Mouse (Mus musculus): ENCODE measurements around the gene Zbtb21. TPM values are rescaled to one million over a fixed set of nuclear protein-coding genes. Genes with fewer than 3 reads are reported as not detected.
A peak's percentile ranks its signal among the peaks of the same experiment; 100 is the strongest.

The Zbtb21 gene
- polyA plus RNA-seq, 1 experiment from 2014 or later = 3.5 TPM

GRCm38 (mm10) chr16:97929520-97929919 is 32.9 kb downstream of the Zbtb21 start:
- no peak for ATAC-seq (ENCODE audit: low read depth)
- WGBS (ENCODE audit: insufficient replicate concordance) = 37% methylated on average over 1 of the region's 1 CpGs
- Histone ChIP-seq H3K27ac (ENCODE audit: low read length) (no peak overlapping the region), H3K4me3 (ENCODE audit: low read depth, low read length) (no peak overlapping the region), H3K9me3 (replicated peaks; ENCODE audit: control insufficient read depth, low read length) (no peaks in the 10 kb centered on the region), H3K4me1 (ENCODE audit: control insufficient read depth, low read depth, low read length) (no peaks in the 10 kb centered on the region), H3K4me2 (ENCODE audit: low read depth, low read length) (no peak overlapping the region), H3K27me3 (ENCODE audit: control insufficient read depth, insufficient read depth, low read depth, low read length) (no peaks in the 10 kb centered on the region), H3K9ac (ENCODE audit: low read depth, low read length) (no peak overlapping the region), H3K36me3 (ENCODE audit: control insufficient read depth, insufficient read depth) (no peaks in the 10 kb centered on the region)

DNA sequence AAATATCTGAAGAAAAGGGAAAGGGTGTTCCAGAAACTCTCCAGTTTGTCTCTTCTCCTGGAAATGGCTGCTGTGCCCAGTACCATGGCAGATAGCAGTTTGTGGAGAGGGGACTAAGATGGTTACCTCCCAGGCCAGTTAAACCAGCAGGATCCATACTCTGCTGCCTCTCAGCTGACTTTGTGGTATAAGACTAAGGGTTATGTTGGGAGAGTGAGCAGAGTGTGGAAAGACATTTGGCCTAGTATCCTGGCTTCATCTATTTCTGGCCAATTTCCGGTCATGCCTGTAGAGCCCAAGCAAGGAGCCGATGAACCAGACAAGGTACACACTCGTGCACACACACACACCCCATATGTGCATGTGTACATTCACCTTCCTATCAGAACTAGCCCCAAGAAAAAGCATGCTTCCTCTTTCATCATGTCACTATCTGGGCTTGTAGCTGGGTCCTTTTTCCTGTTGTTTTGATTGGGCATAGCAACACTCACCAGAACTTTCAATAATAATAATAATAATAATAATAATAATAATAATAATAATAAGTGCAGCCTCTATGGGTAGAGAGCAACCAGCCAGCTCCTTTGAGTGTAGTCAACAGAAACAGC is 35.0 kb downstream of the Zbtb21 start:
- WGBS (ENCODE audit: insufficient replicate concordance) = 49% methylated on average over 3 of the region's 3 CpGs
- Histone ChIP-seq H3K4me2 (ENCODE audit: low read depth, low read length) (no peak overlapping the region), H3K9me3 (replicated peaks; ENCODE audit: control insufficient read depth, low read length) (no peaks in the 10 kb centered on the region), H3K27me3 (ENCODE audit: control insufficient read depth, insufficient read depth, low read depth, low read length) (no peaks in the 10 kb centered on the region), H3K4me1 (ENCODE audit: control insufficient read depth, low read depth, low read length) (peaks cover 4% of the 10 kb centered on the region; the same call in 1 of the 2 replicates), H3K4me3 (ENCODE audit: low read depth, low read length) (no peak overlapping the region), H3K9ac (ENCODE audit: low read depth, low read length) (no peak overlapping the region), H3K27ac (ENCODE audit: low read length) (no peak overlapping the region), H3K36me3 (ENCODE audit: control insufficient read depth, insufficient read depth) (no peaks in the 10 kb centered on the region)
- ATAC-seq (ENCODE audit: low read depth) = no peak

- Histone ChIP-seq H3K36me3 (ENCODE audit: control insufficient read depth, insufficient read depth) (no peaks in the 10 kb centered on the region), H3K9ac (ENCODE audit: low read depth, low read length) (no peak overlapping the region), H3K4me1 (ENCODE audit: control insufficient read depth, low read depth, low read length) (peaks cover 4% of the 10 kb centered on the region), H3K4me2 (ENCODE audit: low read depth, low read length) (no peak overlapping the region), H3K27me3 (ENCODE audit: control insufficient read depth, insufficient read depth, low read depth, low read length) (no peaks in the 10 kb centered on the region), H3K27ac (ENCODE audit: low read length) (no peak overlapping the region), H3K9me3 (replicated peaks; ENCODE audit: control insufficient read depth, low read length) (no peaks in the 10 kb centered on the region), H3K4me3 (ENCODE audit: low read depth, low read length) (no peak overlapping the region)
- WGBS (ENCODE audit: insufficient replicate concordance) = 37% methylated on average over 9 of the region's 9 CpGs
- no peak for ATAC-seq (ENCODE audit: low read depth)
Observed at GRCm38 (mm10) chr16:97926381-97926780, 36.0 kb downstream of the Zbtb21 start.

DNA sequence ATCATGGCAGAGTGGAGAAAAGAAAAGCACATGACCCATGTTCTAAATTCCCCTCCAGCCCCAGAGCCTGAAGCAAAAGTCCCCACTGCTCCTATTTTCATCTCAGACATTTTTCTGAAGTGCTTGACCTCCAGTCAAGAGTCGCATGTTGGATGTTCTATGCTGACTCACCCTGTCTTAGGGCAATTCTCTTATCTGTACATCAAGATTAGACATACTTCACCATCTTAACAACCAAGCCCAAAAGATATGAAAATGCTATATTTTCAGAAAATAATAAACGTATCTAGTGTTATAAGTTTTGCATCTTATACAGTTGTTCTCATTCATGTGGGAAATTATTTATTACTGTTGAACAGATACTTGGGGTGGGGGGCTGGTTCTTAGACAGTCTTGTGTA is 36.7 kb downstream of the Zbtb21 start:
- WGBS (ENCODE audit: insufficient replicate concordance) = 35% methylated on average over 2 of the region's 2 CpGs
- ATAC-seq (ENCODE audit: low read depth) = no peak
- no peak overlapping the region for H3K4me2 ChIP-seq (ENCODE audit: low read depth, low read length)

GRCm38 (mm10) chr16:97923700-97924099 is 38.7 kb downstream of the Zbtb21 start:
- H3K27ac ChIP-seq (ENCODE audit: low read length) = no peak overlapping the region
- no peak overlapping the region for H3K9ac ChIP-seq (ENCODE audit: low read depth, low read length)
- H3K4me2 ChIP-seq (ENCODE audit: low read depth, low read length) = no peak overlapping the region
- WGBS (ENCODE audit: insufficient replicate concordance) = 55% methylated on average over 1 of the region's 1 CpGs
- H3K9me3 ChIP-seq (replicated peaks; ENCODE audit: control insufficient read depth, low read length) = no peaks in the 10 kb centered on the region
- H3K4me3 ChIP-seq (ENCODE audit: low read depth, low read length) = no peak overlapping the region
- H3K27me3 ChIP-seq (ENCODE audit: control insufficient read depth, insufficient read depth, low read depth, low read length) = no peaks in the 10 kb centered on the region
- H3K36me3 ChIP-seq (ENCODE audit: control insufficient read depth, insufficient read depth) = no peaks in the 10 kb centered on the region
- no peak for ATAC-seq (ENCODE audit: low read depth)
- H3K4me1 ChIP-seq (ENCODE audit: control insufficient read depth, low read depth, low read length) = peaks cover 16% of the 10 kb centered on the region

More for the DNA sequence above, 36.7 kb downstream of the Zbtb21 start:
- Histone ChIP-seq H3K4me3 (ENCODE audit: low read depth, low read length) (no peak overlapping the region), H3K36me3 (ENCODE audit: control insufficient read depth, insufficient read depth) (no peaks in the 10 kb centered on the region), H3K4me1 (ENCODE audit: control insufficient read depth, low read depth, low read length) (peaks cover 10% of the 10 kb centered on the region), H3K9me3 (replicated peaks; ENCODE audit: control insufficient read depth, low read length) (no peaks in the 10 kb centered on the region), H3K9ac (ENCODE audit: low read depth, low read length) (no peak overlapping the region), H3K27me3 (ENCODE audit: control insufficient read depth, insufficient read depth, low read depth, low read length) (no peaks in the 10 kb centered on the region), H3K27ac (ENCODE audit: low read length) (no peak overlapping the region)

DNA sequence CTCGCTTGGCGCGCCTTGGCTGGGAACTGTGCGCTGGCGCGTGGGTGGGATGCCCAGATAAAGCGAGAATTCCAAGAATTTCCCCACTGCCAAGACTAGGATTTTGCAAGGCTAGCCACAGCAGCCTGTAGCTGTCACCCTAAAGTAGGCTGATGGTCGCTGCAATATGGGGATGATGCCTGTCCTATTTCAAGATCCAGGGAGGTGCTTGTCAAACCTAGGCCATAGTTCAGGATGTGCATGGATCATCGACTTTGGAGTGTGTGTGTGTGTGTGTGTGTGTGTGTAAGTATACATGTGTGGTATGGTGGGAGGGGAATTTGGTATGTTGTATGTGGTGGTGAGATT is 39.7 kb downstream of the Zbtb21 start:
- Histone ChIP-seq H3K27me3 (ENCODE audit: control insufficient read depth, insufficient read depth, low read depth, low read length) (no peaks in the 10 kb centered on the region), H3K4me1 (ENCODE audit: control insufficient read depth, low read depth, low read length) (peaks cover 16% of the 10 kb centered on the region), H3K36me3 (ENCODE audit: control insufficient read depth, insufficient read depth) (no peaks in the 10 kb centered on the region), H3K4me2 (ENCODE audit: low read depth, low read length) (peak overlapping the region; percentile 93), H3K27ac (ENCODE audit: low read length) (no peak overlapping the region), H3K4me3 (ENCODE audit: low read depth, low read length) (peak overlapping the region; percentile 72), H3K9ac (ENCODE audit: low read depth, low read length) (peak overlapping the region; percentile 78), H3K9me3 (replicated peaks; ENCODE audit: control insufficient read depth, low read length) (no peaks in the 10 kb centered on the region)
- 0 out of 2 replicates have a peak, but pooled peaks have one; percentile 8 for ATAC-seq (ENCODE audit: low read depth)
- WGBS (ENCODE audit: insufficient replicate concordance) = 1% methylated on average over 9 of the region's 9 CpGs

DNA sequence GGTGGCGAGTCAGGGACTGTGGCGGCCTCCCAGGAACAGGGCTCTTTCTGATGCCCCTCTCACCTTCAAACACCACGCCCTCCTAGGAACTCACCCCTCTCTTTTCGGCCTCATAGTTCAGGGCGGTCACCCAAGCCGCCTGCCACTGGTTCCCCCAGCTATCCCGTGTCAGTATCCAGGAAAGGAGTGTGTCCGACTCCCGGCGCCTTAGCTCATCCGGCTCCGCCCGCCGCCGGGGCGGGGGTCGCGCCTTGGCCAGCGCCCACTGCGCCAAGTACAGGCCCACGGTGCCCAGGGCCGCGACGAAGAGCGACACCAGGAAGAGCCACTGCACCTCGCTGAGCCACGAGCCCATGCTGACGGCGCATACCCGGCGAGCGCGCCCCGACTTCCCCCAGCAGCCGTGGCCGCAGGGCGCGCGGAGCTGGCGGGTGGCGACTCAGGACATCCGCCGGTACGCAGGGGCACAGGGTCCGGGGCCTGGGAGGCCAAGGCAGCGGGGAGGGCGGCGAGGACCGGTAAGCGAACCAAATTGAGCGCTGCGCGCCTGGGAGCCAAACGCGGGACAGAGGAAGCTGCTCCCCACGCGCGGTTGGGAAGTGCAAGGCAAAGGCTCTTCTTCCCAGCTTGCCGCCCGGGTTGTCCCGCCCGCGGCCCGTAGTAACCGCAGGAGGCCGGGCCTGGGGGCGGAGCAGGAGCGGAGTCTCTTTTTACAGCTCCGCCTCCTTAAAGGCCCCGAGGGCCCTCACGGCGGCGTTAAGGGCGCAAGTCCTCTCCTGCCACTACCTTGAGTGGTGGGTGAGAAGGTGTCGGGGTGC is 40.3 kb downstream of the Zbtb21 start:
- no peaks in the 10 kb centered on the region for H3K9me3 ChIP-seq (replicated peaks; ENCODE audit: control insufficient read depth, low read length)
- H3K4me2 ChIP-seq (ENCODE audit: low read depth, low read length) = peak overlapping the region; percentile 93
- H3K9ac ChIP-seq (ENCODE audit: low read depth, low read length) = peak overlapping the region; percentile 78
- H3K4me3 ChIP-seq (ENCODE audit: low read depth, low read length) = peak overlapping the region; percentile 72
- peak; percentile 90 for ATAC-seq (ENCODE audit: low read depth)
- WGBS (ENCODE audit: insufficient replicate concordance) = under 1% methylated on average over 74 of the region's 75 CpGs
- no peaks in the 10 kb centered on the region for H3K27me3 ChIP-seq (ENCODE audit: control insufficient read depth, insufficient read depth, low read depth, low read length)
- H3K27ac ChIP-seq (ENCODE audit: low read length) = peak overlapping the region; percentile 75
- peaks cover 16% of the 10 kb centered on the region for H3K4me1 ChIP-seq (ENCODE audit: control insufficient read depth, low read depth, low read length)
- H3K36me3 ChIP-seq (ENCODE audit: control insufficient read depth, insufficient read depth) = no peaks in the 10 kb centered on the region

GRCm38 (mm10) chr16:97920621-97921020 is 41.8 kb downstream of the Zbtb21 start:
- no peak overlapping the region for H3K4me2 ChIP-seq (ENCODE audit: low read depth, low read length)
- H3K9ac ChIP-seq (ENCODE audit: low read depth, low read length) = no peak overlapping the region
- ATAC-seq (ENCODE audit: low read depth) = 0 out of 2 replicates have a peak, but pooled peaks have one; percentile 7
- H3K4me3 ChIP-seq (ENCODE audit: low read depth, low read length) = no peak overlapping the region
- H3K27ac ChIP-seq (ENCODE audit: low read length) = no peak overlapping the region
- H3K9me3 ChIP-seq (replicated peaks; ENCODE audit: control insufficient read depth, low read length) = no peaks in the 10 kb centered on the region
- 83% methylated on average over 1 of the region's 1 CpGs for WGBS (ENCODE audit: insufficient replicate concordance)
- H3K27me3 ChIP-seq (ENCODE audit: control insufficient read depth, insufficient read depth, low read depth, low read length) = no peaks in the 10 kb centered on the region
- H3K36me3 ChIP-seq (ENCODE audit: control insufficient read depth, insufficient read depth) = no peaks in the 10 kb centered on the region
- peaks cover 16% of the 10 kb centered on the region for H3K4me1 ChIP-seq (ENCODE audit: control insufficient read depth, low read depth, low read length)

DNA sequence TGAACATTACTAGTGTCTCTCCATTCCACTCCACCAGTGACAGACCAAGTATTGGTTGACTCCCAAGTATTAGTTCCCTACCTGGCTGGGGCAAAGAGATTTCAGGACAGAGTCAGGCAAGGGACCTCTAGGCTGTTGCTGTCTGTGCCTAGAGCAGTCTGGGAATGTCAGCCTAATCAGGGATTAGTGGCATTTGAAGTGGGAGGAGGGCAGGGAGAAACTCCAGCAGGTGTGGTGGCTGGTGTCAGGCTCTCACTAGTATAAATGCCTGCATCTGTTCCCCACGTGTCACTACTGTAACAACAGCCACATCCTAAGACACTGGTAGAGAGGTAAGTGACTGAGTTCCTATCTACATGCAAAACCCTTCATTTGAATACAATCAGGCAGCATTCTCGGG is 42.6 kb downstream of the Zbtb21 start:
- no peaks in the 10 kb centered on the region for H3K27me3 ChIP-seq (ENCODE audit: control insufficient read depth, insufficient read depth, low read depth, low read length)
- H3K9me3 ChIP-seq (replicated peaks; ENCODE audit: control insufficient read depth, low read length) = no peaks in the 10 kb centered on the region
- H3K4me1 ChIP-seq (ENCODE audit: control insufficient read depth, low read depth, low read length) = peaks cover 16% of the 10 kb centered on the region
- no peak overlapping the region for H3K4me3 ChIP-seq (ENCODE audit: low read depth, low read length)
- H3K27ac ChIP-seq (ENCODE audit: low read length) = no peak overlapping the region
- 22% methylated on average over 2 of the region's 2 CpGs for WGBS (ENCODE audit: insufficient replicate concordance)
- H3K9ac ChIP-seq (ENCODE audit: low read depth, low read length) = no peak overlapping the region
- ATAC-seq (ENCODE audit: low read depth) = no peak
- no peak overlapping the region for H3K4me2 ChIP-seq (ENCODE audit: low read depth, low read length)
- no peaks in the 10 kb centered on the region for H3K36me3 ChIP-seq (ENCODE audit: control insufficient read depth, insufficient read depth)

All from liver, embryonic 16.5 days (tissue).